Mouse (Mus musculus): ENCODE results near the gene Cux1. TPM values are rescaled to one million over a fixed set of nuclear protein-coding genes. Genes with fewer than 3 reads are reported as not detected.

Cux1 gene
- polyA plus RNA-seq, 1 experiment: 39.7 TPM

- Histone ChIP-seq H3K9me3 (no peaks in the 10 kb centered on the region), H3K36me3 (replicated peaks; ENCODE audit: low read length) (peaks cover 44% of the 10 kb centered on the region), H3K4me1 (peaks cover 81% of the 10 kb centered on the region), H3K27me3 (replicated peaks) (no peaks in the 10 kb centered on the region), H3K4me3 (replicated peaks) (no peak overlapping the region)
- no peak for TF ChIP-seq GATA1 (IDR thresholded peaks at IDR 0.05; ENCODE audit: borderline replicate concordance, low read length)
- no peak for TF ChIP-seq FLI1 (IDR thresholded peaks at IDR 0.05; ENCODE audit: low read length)
These were observed 140.0 kb downstream of the Cux1 start for GRCm38 (mm10) chr5:136427121-136427771.

- TF ChIP-seq GATA1 (IDR thresholded peaks at IDR 0.05; ENCODE audit: borderline replicate concordance, low read length): no peak
- no peak for TF ChIP-seq FLI1 (IDR thresholded peaks at IDR 0.05; ENCODE audit: low read length)
These were observed 144.3 kb downstream of the Cux1 start for GRCm38 (mm10) chr5:136422948-136423347.

GRCm38 (mm10) chr5:136421885-136422284 lies 145.4 kb downstream of the Cux1 start:
- H3K4me3 ChIP-seq (replicated peaks): no peak overlapping the region
- H3K27me3 ChIP-seq (replicated peaks): no peaks in the 10 kb centered on the region
- H3K36me3 ChIP-seq (replicated peaks; ENCODE audit: low read length): peaks cover 32% of the 10 kb centered on the region
- H3K4me1 ChIP-seq: peaks cover 52% of the 10 kb centered on the region
- H3K9me3 ChIP-seq: no peaks in the 10 kb centered on the region
- TF ChIP-seq FLI1 (IDR thresholded peaks at IDR 0.05; ENCODE audit: low read length) (no peak), GATA1 (IDR thresholded peaks at IDR 0.05; ENCODE audit: borderline replicate concordance, low read length) (no peak)

More at GRCm38 (mm10) chr5:136422948-136423347, 144.3 kb downstream of the Cux1 start:
- Histone ChIP-seq H3K9me3 (no peaks in the 10 kb centered on the region), H3K27me3 (replicated peaks) (no peaks in the 10 kb centered on the region), H3K36me3 (replicated peaks; ENCODE audit: low read length) (peaks cover 33% of the 10 kb centered on the region), H3K4me1 (peaks cover 63% of the 10 kb centered on the region), H3K4me3 (replicated peaks) (no peak overlapping the region)

GRCm38 (mm10) chr5:136421316-136421715 lies 146.0 kb downstream of the Cux1 start:
- peaks cover 29% of the 10 kb centered on the region for H3K36me3 ChIP-seq (replicated peaks; ENCODE audit: low read length)
- no peak overlapping the region for H3K4me3 ChIP-seq (replicated peaks)
- peaks cover 47% of the 10 kb centered on the region for H3K4me1 ChIP-seq
- TF ChIP-seq FLI1 (IDR thresholded peaks at IDR 0.05; ENCODE audit: low read length): no peak
- no peak for TF ChIP-seq GATA1 (IDR thresholded peaks at IDR 0.05; ENCODE audit: borderline replicate concordance, low read length)
- no peaks in the 10 kb centered on the region for H3K9me3 ChIP-seq
- H3K27me3 ChIP-seq (replicated peaks): no peaks in the 10 kb centered on the region

GRCm38 (mm10) chr5:136420342-136420741 lies 146.9 kb downstream of the Cux1 start:
- TF ChIP-seq GATA1 (IDR thresholded peaks at IDR 0.05; ENCODE audit: borderline replicate concordance, low read length) (no peak), FLI1 (IDR thresholded peaks at IDR 0.05; ENCODE audit: low read length) (no peak)
- Histone ChIP-seq H3K9me3 (no peaks in the 10 kb centered on the region), H3K4me1 (peaks cover 44% of the 10 kb centered on the region), H3K4me3 (replicated peaks) (no peak overlapping the region), H3K36me3 (replicated peaks; ENCODE audit: low read length) (peaks cover 29% of the 10 kb centered on the region), H3K27me3 (replicated peaks) (no peaks in the 10 kb centered on the region)

GRCm38 (mm10) chr5:136417891-136418290 lies 149.4 kb downstream of the Cux1 start:
- Histone ChIP-seq H3K27me3 (replicated peaks) (no peaks in the 10 kb centered on the region), H3K9me3 (no peaks in the 10 kb centered on the region), H3K4me1 (peaks cover 47% of the 10 kb centered on the region), H3K4me3 (replicated peaks) (no peak overlapping the region), H3K36me3 (replicated peaks; ENCODE audit: low read length) (peaks cover 14% of the 10 kb centered on the region)
- TF ChIP-seq GATA1 (IDR thresholded peaks at IDR 0.05; ENCODE audit: borderline replicate concordance, low read length) (no peak), FLI1 (IDR thresholded peaks at IDR 0.05; ENCODE audit: low read length) (no peak)

GRCm38 (mm10) chr5:136414479-136414878 lies 152.8 kb downstream of the Cux1 start:
- Histone ChIP-seq H3K4me3 (replicated peaks) (no peak overlapping the region), H3K4me1 (peaks cover 59% of the 10 kb centered on the region), H3K27me3 (replicated peaks) (no peaks in the 10 kb centered on the region), H3K36me3 (replicated peaks; ENCODE audit: low read length) (peaks cover 26% of the 10 kb centered on the region), H3K9me3 (no peaks in the 10 kb centered on the region)
- TF ChIP-seq GATA1 (IDR thresholded peaks at IDR 0.05; ENCODE audit: borderline replicate concordance, low read length) (no peak), FLI1 (IDR thresholded peaks at IDR 0.05; ENCODE audit: low read length) (no peak)

GRCm38 (mm10) chr5:136410681-136411181 lies 156.6 kb downstream of the Cux1 start:
- H3K4me3 ChIP-seq (replicated peaks): peak overlapping the region; percentile 12
- peaks cover 57% of the 10 kb centered on the region for H3K36me3 ChIP-seq (replicated peaks; ENCODE audit: low read length)
- H3K9me3 ChIP-seq: peaks cover 16% of the 10 kb centered on the region
- H3K27me3 ChIP-seq (replicated peaks): no peaks in the 10 kb centered on the region
- TF ChIP-seq GATA1 (IDR thresholded peaks at IDR 0.05; ENCODE audit: borderline replicate concordance, low read length): no peak
- peaks cover 76% of the 10 kb centered on the region for H3K4me1 ChIP-seq

GRCm38 (mm10) chr5:136406357-136406756 lies 160.9 kb downstream of the Cux1 start:
- Histone ChIP-seq H3K27me3 (replicated peaks) (no peaks in the 10 kb centered on the region), H3K36me3 (replicated peaks; ENCODE audit: low read length) (peaks cover 71% of the 10 kb centered on the region), H3K4me1 (peaks cover 43% of the 10 kb centered on the region), H3K9me3 (peaks cover 16% of the 10 kb centered on the region), H3K4me3 (replicated peaks) (no peak overlapping the region)
- TF ChIP-seq GATA1 (IDR thresholded peaks at IDR 0.05; ENCODE audit: borderline replicate concordance, low read length) (no peak), FLI1 (IDR thresholded peaks at IDR 0.05; ENCODE audit: low read length) (no peak)

- no peak overlapping the region for H3K4me3 ChIP-seq (replicated peaks)
- peaks cover 58% of the 10 kb centered on the region for H3K36me3 ChIP-seq (replicated peaks; ENCODE audit: low read length)
- H3K9me3 ChIP-seq: peaks cover 15% of the 10 kb centered on the region
- H3K27me3 ChIP-seq (replicated peaks): no peaks in the 10 kb centered on the region
- TF ChIP-seq FLI1 (IDR thresholded peaks at IDR 0.05; ENCODE audit: low read length) (no peak), GATA1 (IDR thresholded peaks at IDR 0.05; ENCODE audit: borderline replicate concordance, low read length) (no peak)
- H3K4me1 ChIP-seq: peaks cover 37% of the 10 kb centered on the region
These were observed 163.7 kb downstream of the Cux1 start for GRCm38 (mm10) chr5:136403565-136403961.
